Mouse (Mus musculus) kidney, adult 2 months (tissue): ENCODE measurements around the gene Scrn3. TPM values are rescaled to one million over a fixed set of nuclear protein-coding genes. Genes with fewer than 3 reads are reported as not detected.

Experiments used
- DNase-seq: peaks from one replicate; pipeline ENCODE4 v3.0.0; 2021
- H3K27ac ChIP-seq: fragments of 200-500 bp; 2 replicates; pipeline ENCODE4 v1.5.1; 2012; ENCODE audit warnings: low read depth, low read length, control low read depth, inconsistent platforms; ENCODE audit not compliant: insufficient read depth
- H3K27me3 ChIP-seq: fragments of 200-500 bp; replicated peaks from 2 replicates; pipeline ENCODE4 v1.6.1; 2012; ENCODE audit warnings: mild to moderate bottlenecking, moderate library complexity, low read length, inconsistent platforms; ENCODE audit not compliant: control insufficient read depth, insufficient read depth
- H3K36me3 ChIP-seq: fragments of 200-500 bp; 2 replicates; pipeline ENCODE4 v1.6.1; 2012; ENCODE audit warnings: mild to moderate bottlenecking, moderate library complexity, low read length, inconsistent platforms; ENCODE audit not compliant: control insufficient read depth, insufficient read depth
- H3K4me1 ChIP-seq: fragments of 200-500 bp; 2 replicates; pipeline ENCODE4 v1.6.1; 2011; ENCODE audit warnings: low read length; ENCODE audit not compliant: control insufficient read depth, insufficient read depth
- H3K4me3 ChIP-seq: fragments of 200-500 bp; 2 replicates; pipeline ENCODE4 v1.5.1; 2011; ENCODE audit warnings: mild to moderate bottlenecking, low read depth, low read length, control low read depth; ENCODE audit not compliant: insufficient read depth
- CTCF ChIP-seq: fragments of 200-500 bp; conservative IDR thresholded peaks from 2 replicates; pipeline ENCODE4 v1.5.1; 2011; ENCODE audit warnings: low read depth, mild to moderate bottlenecking, control low read depth, low read length, moderate library complexity, mixed read lengths; ENCODE audit not compliant: insufficient read depth, insufficient read length
- POLR2A ChIP-seq: fragments of 200-500 bp; IDR thresholded peaks from one replicate; pipeline ENCODE4 v1.6.1; 2011; ENCODE audit warnings: low read depth, low read length, control low read depth
- WGBS: fragments of 180-500 bp; shearing (Covaris S2); methylation state at CpG from one replicate; pipeline ENCODE4 v1.1.7; 2018; 5-methylcytosine and 5-hydroxymethylcytosine counted together
- polyA plus RNA-seq: library from polyadenylated mRNA; depleted of rRNA; stranded (reverse); fragments of >200 nt; gene quantifications from 2 replicates; pipeline ENCODE4 v1.2.3, GENCODE M21; 2012

Scrn3 gene
- polyA plus RNA-seq, 1 experiment, result 18.1 TPM

DNA sequence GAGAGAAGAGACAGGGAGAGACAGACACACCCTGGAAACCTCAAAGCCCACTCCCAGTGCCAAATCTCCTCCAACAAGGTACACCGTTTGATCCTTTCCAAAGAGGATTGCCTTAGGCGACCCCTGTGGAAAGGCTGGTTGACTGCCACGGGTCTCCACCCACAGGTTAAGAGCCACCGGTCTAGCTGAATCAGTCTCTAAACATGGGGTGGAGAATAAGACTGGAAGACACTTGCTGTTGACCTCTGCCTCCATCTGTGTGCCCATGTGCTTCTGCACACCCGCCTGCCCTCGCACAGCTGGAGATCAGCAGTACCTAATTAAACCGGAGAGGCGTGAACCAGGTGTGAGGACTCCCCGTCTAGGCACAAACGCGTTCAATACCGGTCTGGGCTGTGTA is 10.6 kb downstream of the Scrn3 start:
- H3K36me3 ChIP-seq, result peaks cover 5% of the 10 kb centered on the region; the same call in 1 of the 2 replicates
- DNase-seq, result no peak
- TF ChIP-seq POLR2A (no peak), CTCF (no peak)
- H3K4me3 ChIP-seq, result no peak overlapping the region
- no peak overlapping the region for H3K27ac ChIP-seq
- WGBS, result 67% methylated on average over 12 of the region's 12 CpGs
- no peaks in the 10 kb centered on the region for H3K27me3 ChIP-seq
- H3K4me1 ChIP-seq, result peaks cover 4% of the 10 kb centered on the region; the same call in 1 of the 2 replicates

DNA sequence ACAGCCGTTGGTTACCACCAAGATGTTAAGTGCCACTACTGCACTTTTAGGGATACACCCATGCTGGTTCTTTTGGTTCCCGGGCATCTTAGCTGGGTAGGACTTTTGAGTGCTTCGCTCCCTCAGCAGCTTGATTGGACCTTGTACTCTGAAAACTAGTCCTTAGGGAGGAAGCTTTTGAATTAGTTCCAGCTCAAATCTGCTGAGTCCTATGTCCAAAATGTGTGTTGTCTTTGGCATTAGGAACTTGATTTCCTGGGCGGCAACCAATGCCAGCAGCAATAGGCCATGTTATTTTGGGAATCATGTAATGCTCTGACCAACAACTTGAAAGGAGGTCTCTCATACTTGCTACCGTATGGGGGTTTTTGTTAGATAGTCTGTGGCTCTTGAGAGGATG is 13.5 kb downstream of the Scrn3 start:
- 56% methylated on average over 5 of the region's 5 CpGs for WGBS
- H3K27ac ChIP-seq, result peak overlapping the region; percentile 18; the same call in 1 of the 2 replicates
- no peaks in the 10 kb centered on the region for H3K27me3 ChIP-seq
- H3K4me1 ChIP-seq, result peaks cover 4% of the 10 kb centered on the region; the same call in 1 of the 2 replicates
- TF ChIP-seq POLR2A, result no peak
- TF ChIP-seq CTCF, result no peak
- H3K36me3 ChIP-seq, result no peaks in the 10 kb centered on the region
- H3K4me3 ChIP-seq, result no peak overlapping the region
- DNase-seq, result peak; percentile 89

DNA sequence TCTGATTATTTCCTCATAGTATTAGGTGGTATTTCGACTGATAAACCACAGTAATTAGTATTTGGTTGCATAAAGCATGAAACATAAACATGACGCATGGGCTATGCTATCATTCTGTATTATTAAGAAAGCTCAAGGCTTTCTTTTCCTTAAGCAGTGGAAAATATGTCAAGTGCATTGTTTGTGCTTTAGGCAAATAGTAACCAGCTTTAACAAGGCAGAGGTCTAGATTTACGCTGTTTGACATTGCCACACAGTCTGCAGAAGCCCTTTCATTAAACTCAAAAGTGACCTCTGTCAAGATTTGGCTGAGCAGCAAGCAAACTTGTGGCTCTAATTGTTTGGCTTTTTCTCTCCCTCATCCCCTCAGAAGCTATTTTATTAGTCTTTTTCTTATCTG is 23.5 kb downstream of the Scrn3 start:
- TF ChIP-seq POLR2A (no peak), CTCF (no peak)
- no peak for DNase-seq
- H3K4me1 ChIP-seq, result no peaks in the 10 kb centered on the region
- 81% methylated on average over 3 of the region's 3 CpGs for WGBS
- H3K27me3 ChIP-seq, result no peaks in the 10 kb centered on the region; the same call in 1 of the 2 replicates
- no peaks in the 10 kb centered on the region; the same call in 1 of the 2 replicates for H3K36me3 ChIP-seq
- H3K4me3 ChIP-seq, result no peak overlapping the region
- H3K27ac ChIP-seq, result no peak overlapping the region

DNA sequence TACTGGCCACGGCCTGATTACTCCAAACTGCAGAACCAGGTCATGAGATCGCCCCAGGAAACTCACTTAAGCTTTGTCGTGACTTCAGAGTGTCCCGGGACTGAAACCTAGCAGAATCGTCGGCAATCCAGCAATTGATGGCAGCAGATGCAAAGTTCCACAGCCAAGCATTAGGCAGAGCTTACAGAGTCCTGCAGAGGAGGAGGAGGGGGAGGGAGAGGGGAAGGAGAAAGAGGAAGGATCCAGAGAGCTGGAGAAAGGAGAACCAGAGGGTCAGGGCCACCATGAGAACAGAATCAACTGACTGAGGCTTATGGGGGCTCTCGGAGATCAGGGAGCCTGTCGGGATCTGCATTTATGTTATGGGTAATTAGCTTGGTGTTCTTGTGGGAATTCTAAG is 26.0 kb downstream of the Scrn3 start:
- no peaks in the 10 kb centered on the region; the same call in 1 of the 2 replicates for H3K36me3 ChIP-seq
- H3K27ac ChIP-seq, result no peak overlapping the region
- H3K27me3 ChIP-seq, result no peaks in the 10 kb centered on the region
- 75% methylated on average over 8 of the region's 8 CpGs for WGBS
- no peak for DNase-seq
- no peaks in the 10 kb centered on the region for H3K4me1 ChIP-seq
- no peak overlapping the region for H3K4me3 ChIP-seq
- no peak for TF ChIP-seq POLR2A
- TF ChIP-seq CTCF, result no peak

DNA sequence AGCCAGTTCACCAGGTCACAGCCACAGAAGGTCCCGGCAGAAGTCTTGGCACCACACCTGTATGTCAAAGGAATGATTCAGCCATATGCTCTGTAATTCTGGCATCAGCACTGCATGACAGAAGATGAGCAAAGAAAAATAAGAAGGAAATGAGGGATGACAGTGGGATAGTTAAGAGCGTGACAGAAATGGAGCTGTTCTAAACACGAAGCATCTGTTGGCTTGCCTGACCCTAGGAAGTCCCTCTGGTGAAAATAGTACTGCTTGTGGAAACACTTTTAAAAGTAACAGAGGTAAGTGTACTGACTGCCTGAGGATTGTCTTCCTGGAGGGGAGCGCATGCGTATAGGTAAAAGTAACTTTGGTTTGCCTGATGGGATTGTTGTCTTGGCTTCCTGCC is 31.3 kb downstream of the Scrn3 start:
- no peak for DNase-seq
- 88% methylated on average over 5 of the region's 5 CpGs for WGBS
- H3K27ac ChIP-seq, result no peak overlapping the region
- H3K36me3 ChIP-seq, result no peaks in the 10 kb centered on the region
- no peak overlapping the region for H3K4me3 ChIP-seq
- no peaks in the 10 kb centered on the region; the same call in 1 of the 2 replicates for H3K4me1 ChIP-seq
- H3K27me3 ChIP-seq, result no peaks in the 10 kb centered on the region
- TF ChIP-seq POLR2A, result no peak
- no peak for TF ChIP-seq CTCF

DNA sequence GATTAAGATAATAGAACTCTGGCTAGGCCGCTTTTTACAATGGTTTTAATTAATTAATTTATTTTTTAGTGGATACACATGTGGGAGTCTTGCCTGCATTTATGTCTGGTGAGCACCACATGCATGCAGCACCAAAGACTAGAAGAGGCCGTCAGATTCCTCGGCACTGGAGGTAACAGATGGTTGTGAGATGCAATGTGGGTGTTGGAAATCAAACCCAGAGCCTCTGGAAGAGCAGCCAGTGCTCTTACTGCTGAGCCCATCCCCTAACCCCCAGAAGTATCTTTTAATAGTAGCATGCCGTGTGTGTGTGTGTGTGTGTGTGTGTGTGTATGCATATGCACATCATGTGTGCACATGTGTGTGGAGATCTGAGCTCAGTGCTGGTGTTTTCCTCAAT is 32.8 kb downstream of the Scrn3 start:
- DNase-seq, result no peak
- no peaks in the 10 kb centered on the region; the same call in 1 of the 2 replicates for H3K4me1 ChIP-seq
- H3K27me3 ChIP-seq, result no peaks in the 10 kb centered on the region
- 96% methylated on average over 4 of the region's 4 CpGs for WGBS
- H3K36me3 ChIP-seq, result no peaks in the 10 kb centered on the region
- no peak overlapping the region for H3K27ac ChIP-seq
- no peak for TF ChIP-seq CTCF
- no peak for TF ChIP-seq POLR2A
- H3K4me3 ChIP-seq, result no peak overlapping the region

DNA sequence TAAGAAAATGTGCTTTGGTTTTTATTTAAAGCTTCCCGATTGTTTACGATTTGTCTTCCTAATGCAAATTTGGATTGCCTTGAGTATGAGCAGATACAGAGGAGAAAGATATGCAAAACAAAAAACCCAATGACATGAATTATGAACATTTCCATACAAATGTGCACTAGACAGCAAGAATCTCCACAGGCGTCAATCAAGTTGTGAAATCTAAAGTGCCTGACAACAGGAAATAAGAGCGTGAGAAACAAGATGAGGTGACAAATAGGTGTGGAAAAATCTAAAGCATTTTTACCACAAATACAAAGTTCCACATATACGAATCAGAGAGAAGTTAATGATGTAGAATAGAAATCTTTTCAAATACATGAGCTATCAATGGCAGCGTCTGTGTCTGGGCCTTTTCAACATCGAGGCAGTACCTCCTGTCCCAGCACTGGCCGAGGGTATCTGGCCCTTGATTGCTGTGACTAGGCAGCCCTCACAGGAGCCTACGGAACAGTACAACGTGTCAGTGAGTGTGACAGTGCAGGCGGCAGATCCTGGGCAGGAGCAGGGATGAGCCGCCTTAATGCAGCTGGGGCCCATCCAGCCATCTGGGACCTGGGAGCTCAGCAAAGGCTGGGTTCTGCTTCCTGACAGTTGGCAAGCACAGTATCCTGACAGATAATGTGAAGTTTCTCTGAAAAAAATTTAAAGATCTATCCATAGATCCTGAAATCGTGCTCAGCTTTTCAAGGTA is 34.1 kb downstream of the Scrn3 start:
- WGBS, result 84% methylated on average over 13 of the region's 13 CpGs
- H3K4me1 ChIP-seq, result no peaks in the 10 kb centered on the region; the same call in 1 of the 2 replicates
- no peak overlapping the region for H3K27ac ChIP-seq
- no peak for TF ChIP-seq POLR2A
- no peak for TF ChIP-seq CTCF
- H3K4me3 ChIP-seq, result no peak overlapping the region
- H3K27me3 ChIP-seq, result no peaks in the 10 kb centered on the region
- no peak for DNase-seq
- no peaks in the 10 kb centered on the region for H3K36me3 ChIP-seq
